Mouse (Mus musculus): ENCODE data around the gene Atg9b. TPM values are rescaled to one million over a fixed set of nuclear protein-coding genes. Genes with fewer than 3 reads are reported as not detected.
"Not testable (repeated sequence)": the region's sequence is repeated elsewhere in the genome, so short reads cannot be mapped to it uniquely, and the experiment has no call there.

The Atg9b gene
- polyA plus RNA-seq, 1 experiment from 2014 or later: 0.54 TPM

DNA sequence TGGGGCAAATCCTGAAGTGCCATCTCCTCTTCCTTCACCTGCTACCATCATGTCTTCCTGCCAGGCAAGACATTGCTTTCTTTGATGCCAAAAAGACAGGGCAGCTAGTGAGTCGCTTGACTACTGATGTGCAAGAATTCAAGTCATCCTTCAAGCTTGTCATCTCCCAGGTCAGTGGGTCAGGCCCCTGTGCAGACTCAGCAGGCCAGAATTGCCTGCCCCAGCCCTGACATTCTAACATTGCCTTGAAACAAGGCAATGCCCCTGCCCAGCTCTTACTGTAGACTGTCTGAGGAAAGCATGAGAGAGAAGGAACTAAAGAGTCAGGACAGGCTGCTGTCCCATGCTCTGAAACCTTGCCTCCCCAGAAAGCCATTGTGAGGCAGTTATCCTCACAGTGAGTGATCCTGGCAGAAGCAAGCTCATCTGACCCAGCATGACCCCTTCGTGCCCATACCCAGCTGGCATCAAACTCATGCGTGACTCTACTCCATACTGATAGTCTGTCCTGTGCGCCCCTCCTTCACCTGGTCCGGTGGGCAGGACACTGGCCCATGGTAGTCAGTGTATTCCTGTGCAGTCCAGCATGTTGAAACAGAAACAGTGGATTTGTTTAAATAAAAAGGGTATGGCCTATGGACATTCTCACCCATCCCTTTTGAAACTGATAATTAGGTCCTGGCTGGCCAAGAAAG lies 9.1 kb upstream of the Atg9b start:
- H3K9me3 ChIP-seq (ENCODE audit: low read length): no peaks in the 10 kb centered on the region
- no peaks in the 10 kb centered on the region for H3K36me3 ChIP-seq (ENCODE audit: insufficient read depth, low read length)
- no peak overlapping the region for H3K4me2 ChIP-seq (replicated peaks; ENCODE audit: low read depth, low read length)
- no peaks in the 10 kb centered on the region for H3K27me3 ChIP-seq (replicated peaks; ENCODE audit: insufficient read depth, low read length)
- ATAC-seq: no peak
- H3K9ac ChIP-seq (replicated peaks; ENCODE audit: low read depth): no peak overlapping the region
- 89% methylated on average over 5 of the region's 5 CpGs for WGBS
- no peak overlapping the region for H3K27ac ChIP-seq (ENCODE audit: low read length)
- H3K4me3 ChIP-seq (ENCODE audit: low read depth, low read length): no peak overlapping the region
- H3K4me1 ChIP-seq (ENCODE audit: insufficient read depth, low read depth, low read length): no peaks in the 10 kb centered on the region
- TF ChIP-seq CTCF (IDR thresholded peaks at IDR 0.05) (no peak), EP300 (IDR thresholded peaks at IDR 0.05) (no peak)
- no peak for DNase-seq (ENCODE audit: low spot score)

DNA sequence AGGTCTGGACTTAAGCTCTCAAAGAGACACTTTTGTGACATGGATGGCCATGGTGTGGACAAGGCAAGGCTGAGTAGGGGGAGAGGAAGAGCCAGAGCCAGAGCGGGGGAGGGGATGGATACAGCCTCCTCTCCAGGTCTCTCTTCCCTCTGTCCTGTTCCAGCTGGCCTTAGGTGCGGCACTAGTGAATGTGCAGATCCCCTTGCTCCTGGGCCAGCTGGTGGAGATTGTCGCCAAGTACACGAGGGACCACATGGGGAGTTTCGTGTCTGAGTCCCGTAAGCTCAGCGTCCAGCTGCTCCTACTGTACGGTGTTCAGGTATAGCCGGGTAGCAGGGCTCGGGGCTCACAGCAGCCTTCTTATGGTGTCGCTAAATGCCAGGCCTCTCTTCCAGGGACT lies 8.4 kb upstream of the Atg9b start:
- Histone ChIP-seq H3K4me2 (replicated peaks; ENCODE audit: low read depth, low read length) (no peak overlapping the region), H3K27ac (ENCODE audit: low read length) (no peak overlapping the region), H3K27me3 (replicated peaks; ENCODE audit: insufficient read depth, low read length) (no peaks in the 10 kb centered on the region), H3K4me3 (ENCODE audit: low read depth, low read length) (no peak overlapping the region), H3K9ac (replicated peaks; ENCODE audit: low read depth) (no peak overlapping the region), H3K4me1 (ENCODE audit: insufficient read depth, low read depth, low read length) (no peaks in the 10 kb centered on the region), H3K36me3 (ENCODE audit: insufficient read depth, low read length) (no peaks in the 10 kb centered on the region), H3K9me3 (ENCODE audit: low read length) (no peaks in the 10 kb centered on the region)
- WGBS: 91% methylated on average over 11 of the region's 11 CpGs
- ATAC-seq: no peak
- no peak for DNase-seq (ENCODE audit: low spot score)
- TF ChIP-seq EP300 (IDR thresholded peaks at IDR 0.05): no peak
- TF ChIP-seq CTCF (IDR thresholded peaks at IDR 0.05): no peak

DNA sequence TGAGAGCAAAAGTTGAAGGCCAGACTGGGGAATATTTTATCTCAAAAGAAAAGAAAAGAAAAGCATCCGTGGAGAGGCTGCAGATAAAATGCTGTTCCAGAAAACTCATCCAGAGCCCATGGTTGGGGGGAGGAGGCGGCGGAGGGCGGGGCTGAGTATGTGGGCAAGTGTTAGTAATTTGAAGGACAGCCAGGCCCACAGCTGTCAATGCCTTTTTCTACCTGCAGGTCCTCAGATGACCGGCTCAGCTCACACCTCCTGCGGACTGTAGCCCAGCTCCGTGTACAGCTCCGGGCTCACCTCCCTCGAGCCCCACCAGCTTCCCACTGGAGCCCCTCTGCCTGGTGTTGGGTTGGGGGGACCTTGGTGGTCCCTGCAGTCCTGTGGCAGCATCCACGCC lies 7.7 kb upstream of the Atg9b start:
- 80% methylated on average over 10 of the region's 10 CpGs for WGBS

DNA sequence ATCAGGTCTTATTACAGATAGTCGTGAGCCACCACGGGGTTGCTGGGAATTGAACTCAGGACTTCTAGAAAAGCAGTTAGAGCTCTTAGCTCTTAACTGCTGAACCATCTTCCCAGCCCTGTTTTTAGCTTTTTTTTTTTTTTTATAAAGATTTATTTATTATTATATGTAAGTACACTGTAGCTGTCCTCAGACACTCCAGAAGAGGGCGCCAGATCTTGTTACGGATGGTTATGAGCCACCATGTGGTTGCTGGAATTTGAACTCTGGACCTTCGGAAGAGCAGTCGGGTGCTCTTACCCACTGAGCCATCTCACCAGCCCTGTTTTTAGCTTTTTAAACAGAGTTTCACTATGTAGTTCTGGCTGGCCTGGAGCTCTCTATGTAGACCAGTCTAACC lies 4.3 kb upstream of the Atg9b start:
- H3K9me3 ChIP-seq (ENCODE audit: low read length); H3K36me3 ChIP-seq (ENCODE audit: insufficient read depth, low read length); H3K27me3 ChIP-seq (replicated peaks; ENCODE audit: insufficient read depth, low read length); H3K9ac ChIP-seq (replicated peaks; ENCODE audit: low read depth); ATAC-seq; H3K4me1 ChIP-seq (ENCODE audit: insufficient read depth, low read depth, low read length); DNase-seq (ENCODE audit: low spot score); H3K27ac ChIP-seq (ENCODE audit: low read length); H3K4me2 ChIP-seq (replicated peaks; ENCODE audit: low read depth, low read length); H3K4me3 ChIP-seq (ENCODE audit: low read depth, low read length): not testable (repeated sequence)
- WGBS: 83% methylated on average over 6 of the region's 6 CpGs
- peak; percentile 14; the same call in 1 of the 2 replicates for TF ChIP-seq CTCF (IDR thresholded peaks at IDR 0.05)

More for the DNA sequence above, 7.7 kb upstream of the Atg9b start:
- no peak overlapping the region for H3K27ac ChIP-seq (ENCODE audit: low read length)
- H3K4me2 ChIP-seq (replicated peaks; ENCODE audit: low read depth, low read length): no peak overlapping the region
- H3K36me3 ChIP-seq (ENCODE audit: insufficient read depth, low read length): no peaks in the 10 kb centered on the region
- ATAC-seq: no peak
- H3K27me3 ChIP-seq (replicated peaks; ENCODE audit: insufficient read depth, low read length): no peaks in the 10 kb centered on the region
- no peak for DNase-seq (ENCODE audit: low spot score)
- no peak overlapping the region for H3K9ac ChIP-seq (replicated peaks; ENCODE audit: low read depth)
- H3K4me1 ChIP-seq (ENCODE audit: insufficient read depth, low read depth, low read length): no peaks in the 10 kb centered on the region
- H3K9me3 ChIP-seq (ENCODE audit: low read length): no peaks in the 10 kb centered on the region
- H3K4me3 ChIP-seq (ENCODE audit: low read depth, low read length): no peak overlapping the region
- no peak for TF ChIP-seq EP300 (IDR thresholded peaks at IDR 0.05)
- no peak for TF ChIP-seq CTCF (IDR thresholded peaks at IDR 0.05)

DNA sequence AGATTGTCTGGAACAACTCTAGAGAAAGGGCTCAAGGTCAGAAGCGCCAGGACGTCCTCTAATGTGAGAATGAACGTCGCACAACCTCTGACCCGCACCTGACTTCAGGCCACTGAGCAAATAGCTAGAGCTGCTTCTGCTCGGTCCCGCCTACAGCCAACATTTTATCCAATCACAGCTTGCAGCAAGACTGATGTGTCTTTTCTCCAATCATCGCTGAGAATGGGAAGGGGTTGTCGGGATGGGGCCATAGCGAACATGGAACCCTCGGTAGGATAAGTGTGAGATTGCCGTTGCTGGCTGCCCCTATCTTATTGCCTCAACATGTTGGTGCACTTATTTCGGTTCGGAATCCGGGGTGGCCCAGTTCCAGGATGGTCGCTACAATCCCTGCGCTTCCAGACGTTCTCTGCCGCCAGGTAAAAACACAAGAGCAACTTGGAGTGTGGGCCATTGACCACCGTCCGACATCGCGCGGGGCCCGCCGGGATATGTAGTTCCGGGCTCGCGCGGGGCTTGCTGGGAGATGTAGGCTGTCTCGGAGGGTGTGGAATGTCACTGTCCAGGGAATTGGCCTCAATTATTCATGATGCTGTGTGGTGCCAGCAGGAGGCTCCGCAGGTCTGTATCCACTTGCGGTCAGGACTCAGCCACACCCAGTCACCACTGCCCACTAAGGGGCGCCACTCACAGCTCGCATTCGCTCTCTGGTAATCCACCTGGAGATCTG lies 2.4 kb upstream of the Atg9b start:
- Histone ChIP-seq H3K27ac (ENCODE audit: low read length) (peak overlapping the region; percentile 76), H3K9ac (replicated peaks; ENCODE audit: low read depth) (no peak overlapping the region; the same call in 1 of the 2 replicates), H3K4me3 (ENCODE audit: low read depth, low read length) (peak overlapping the region; percentile 67), H3K36me3 (ENCODE audit: insufficient read depth, low read length) (no peaks in the 10 kb centered on the region), H3K27me3 (replicated peaks; ENCODE audit: insufficient read depth, low read length) (no peaks in the 10 kb centered on the region), H3K4me1 (ENCODE audit: insufficient read depth, low read depth, low read length) (peaks cover 5% of the 10 kb centered on the region; the same call in 1 of the 2 replicates), H3K9me3 (ENCODE audit: low read length) (no peaks in the 10 kb centered on the region), H3K4me2 (replicated peaks; ENCODE audit: low read depth, low read length) (peak overlapping the region; percentile 52)
- ATAC-seq (peak; percentile 97), DNase-seq (ENCODE audit: low spot score) (peak; percentile 98)
- under 1% methylated on average over 36 of the region's 36 CpGs for WGBS
- TF ChIP-seq EP300 (IDR thresholded peaks at IDR 0.05): no peak
- peak; percentile 83 for TF ChIP-seq CTCF (IDR thresholded peaks at IDR 0.05)

DNA sequence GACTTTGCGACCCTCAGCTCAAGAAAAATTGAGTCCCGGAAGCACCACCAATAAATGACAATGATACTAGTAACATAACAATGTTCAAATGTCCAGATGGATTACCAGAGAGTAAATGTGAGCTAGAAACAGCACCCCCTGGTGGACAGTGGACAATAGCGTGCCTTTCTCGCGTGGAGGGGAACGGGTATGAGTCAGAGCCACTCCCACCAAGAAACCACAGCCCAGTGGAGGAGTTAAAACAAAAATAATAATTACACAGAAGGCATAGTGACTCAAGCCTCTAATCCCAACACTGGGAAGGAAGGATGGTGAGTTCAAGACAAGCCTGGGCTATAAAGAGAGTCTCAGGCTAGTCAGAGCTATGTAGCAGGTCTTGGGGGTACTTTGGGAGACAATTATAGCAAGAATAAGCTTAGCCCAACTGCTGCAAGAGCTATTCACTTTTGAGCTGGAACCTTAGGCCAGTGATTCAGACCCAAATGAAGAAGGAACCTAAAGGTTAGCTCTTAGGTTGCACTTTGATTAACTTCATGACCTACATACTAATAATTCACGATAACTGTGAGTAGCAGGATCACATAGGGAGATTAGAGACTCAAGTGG lies 1.6 kb upstream of the Atg9b start, which contains the start of gene Abcb8:
Gene Abcb8, plus strand, starts transcription at position 272 of the 606 bp plus-strand sequence.
- Histone ChIP-seq H3K27ac (ENCODE audit: low read length) (peak within 1 kb of the TSS; percentile 76), H3K27me3 (replicated peaks; ENCODE audit: insufficient read depth, low read length) (no peaks in the 10 kb centered on the region), H3K36me3 (ENCODE audit: insufficient read depth, low read length) (no peaks in the 10 kb centered on the region), H3K4me2 (replicated peaks; ENCODE audit: low read depth, low read length) (peak within 1 kb of the TSS; percentile 52), H3K4me1 (ENCODE audit: insufficient read depth, low read depth, low read length) (peaks cover 5% of the 10 kb centered on the region; the same call in 1 of the 2 replicates), H3K4me3 (ENCODE audit: low read depth, low read length) (peak within 1 kb of the TSS; percentile 67), H3K9ac (replicated peaks; ENCODE audit: low read depth) (no peak within 1 kb of the TSS; the same call in 1 of the 2 replicates), H3K9me3 (ENCODE audit: low read length) (no peaks in the 10 kb centered on the region)
- ATAC-seq (peak; percentile 10), DNase-seq (ENCODE audit: low spot score) (peak; percentile 92)
- 13% methylated on average over 7 of the region's 7 CpGs for WGBS
- TF ChIP-seq EP300 (IDR thresholded peaks at IDR 0.05) (no peak; the same call in 1 of the 2 replicates), CTCF (IDR thresholded peaks at IDR 0.05) (peak; percentile 94)

All from lung, postnatal 0 days (tissue).